Mouse (Mus musculus) liver, adult 2 months (tissue): Measurements from ENCODE around the gene Relt.

Experiments
- CTCF ChIP-seq: fragments of 200-500 bp; IDR thresholded peaks from 2 replicates; pipeline ENCODE4 v1.5.1; 2011; ENCODE audit warnings: low read depth, low read length, control low read depth
- POLR2A ChIP-seq: fragments of 200-500 bp; IDR thresholded peaks from 2 replicates; pipeline ENCODE4 v1.6.1; 2011; ENCODE audit warnings: low read length, control low read depth; ENCODE audit not compliant: insufficient read depth; ENCODE audit errors: extremely low read depth

- peak; percentile 62 for TF ChIP-seq CTCF
- TF ChIP-seq POLR2A, result no peak
These were observed 16.3 kb upstream of the Relt start for GRCm38 (mm10) chr7:100879595-100879994.
